Mouse (Mus musculus): ENCODE results near the gene Dhrs7b.
"Not testable (repeated sequence)": the region's sequence is repeated elsewhere in the genome, so short reads cannot be mapped to it uniquely, and the experiment has no call there.

- not testable (repeated sequence) for TF ChIP-seq POLR2A, CTCF (IDR thresholded peaks at IDR 0.05; ENCODE audit: insufficient read depth, low read depth, low read length)
Measured at GRCm38 (mm10) chr11:60869471-60869870, 39.0 kb downstream of the Dhrs7b start.
